Mouse (Mus musculus) hindbrain, embryonic 11.5 days (tissue): ENCODE results near the gene Opalin. TPM values are rescaled to one million over a fixed set of nuclear protein-coding genes. Genes with fewer than 3 reads are reported as not detected.
A peak's percentile ranks its signal among the peaks of the same experiment; 100 is the strongest.

Experiments used
- ATAC-seq: fragments of 200-750 bp; cut with Nextera tagmentation; 2 replicates; pipeline ENCODE4 v1.8.0; 2017; ENCODE audit warnings: mild to moderate bottlenecking, moderate TSS enrichment, moderate library complexity; ENCODE audit not compliant: low FRiP score
- DNase-seq: peaks from one replicate; pipeline ENCODE4 v3.0.0-alpha.2; 2015; ENCODE audit warnings: low spot score
- H3K27ac ChIP-seq: fragments of 300-500 bp; sonication (generic); 2 replicates; pipeline ENCODE4 v1.5.1; 2014; ENCODE audit warnings: mild to moderate bottlenecking, low read depth, low read length
- H3K27me3 ChIP-seq: fragments of 300-500 bp; sonication (generic); 2 replicates; pipeline ENCODE4 v1.6.1; 2014; ENCODE audit warnings: mild to moderate bottlenecking, low read length, moderate library complexity, mixed read lengths; ENCODE audit not compliant: control insufficient read depth, insufficient read depth
- H3K36me3 ChIP-seq: fragments of 300-500 bp; sonication (generic); 2 replicates; pipeline ENCODE4 v1.6.1; 2014; ENCODE audit warnings: mild to moderate bottlenecking, low read length, moderate library complexity, mixed read lengths; ENCODE audit not compliant: control insufficient read depth, insufficient read depth
- H3K4me1 ChIP-seq: fragments of 300-500 bp; sonication (generic); replicated peaks from 2 replicates; pipeline ENCODE4 v1.6.1; 2014; ENCODE audit warnings: low read length, mixed read lengths; ENCODE audit not compliant: control insufficient read depth, insufficient read depth
- H3K4me2 ChIP-seq: fragments of 300-500 bp; sonication (generic); replicated peaks from 2 replicates; pipeline ENCODE4 v1.6.1; 2014; ENCODE audit warnings: mild to moderate bottlenecking, low read depth, low read length
- H3K4me3 ChIP-seq: fragments of 300-500 bp; sonication (generic); 2 replicates; pipeline ENCODE4 v1.5.1; 2014; ENCODE audit warnings: low read depth, low read length
- H3K9ac ChIP-seq: fragments of 300-500 bp; sonication (generic); 2 replicates; pipeline ENCODE4 v1.6.1; 2014; ENCODE audit warnings: low read depth, low read length
- H3K9me3 ChIP-seq: fragments of 300-500 bp; sonication (generic); 2 replicates; pipeline ENCODE4 v1.6.1; 2016; ENCODE audit warnings: low read length; ENCODE audit not compliant: control insufficient read depth
- WGBS: fragments of 180-500 bp; shearing (Covaris S2); extraction: QIAGEN DNeasy Blood & Tissue Kit; methylation state at CpG from one replicate; pipeline ENCODE4 v1.1.7; 2014; 5-methylcytosine and 5-hydroxymethylcytosine counted together
- polyA plus RNA-seq: library from polyadenylated mRNA; unstranded; fragments of >200 nt; fragmentation: Nextera tagmentation; extraction: Ambion mirVana; gene quantifications from 2 replicates; pipeline ENCODE4 v1.2.1, GENCODE M21; 2014

The Opalin gene
- polyA plus RNA-seq, 1 experiment from 2014 or later, result not detected

DNA sequence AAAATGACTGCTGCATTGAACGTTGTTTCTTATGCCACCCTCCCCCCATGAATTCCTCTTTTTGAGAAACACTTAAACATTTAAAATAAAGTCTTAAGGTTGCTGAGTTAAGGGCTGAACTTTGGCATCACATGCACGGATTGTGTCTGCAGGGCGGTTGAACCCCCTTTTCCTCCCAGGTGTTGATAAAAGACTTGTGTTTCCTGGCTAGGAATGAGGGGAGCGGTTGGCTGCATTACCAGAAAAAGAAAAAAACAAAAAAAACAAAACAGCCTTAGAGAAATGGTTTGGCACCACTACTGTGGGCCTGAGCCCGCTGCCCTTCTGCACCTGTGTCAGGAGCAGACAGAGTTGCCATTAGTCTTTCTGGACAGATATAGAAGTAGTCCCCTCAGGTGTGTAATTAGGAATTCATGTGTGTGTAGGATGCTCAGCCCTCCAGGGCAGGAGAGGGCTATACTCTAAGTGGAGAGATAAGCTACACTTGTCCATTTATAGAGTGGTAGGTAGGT, 57.7 kb downstream of the Opalin start:
- no peak overlapping the region for H3K4me2 ChIP-seq
- H3K9ac ChIP-seq, result no peak overlapping the region
- no peaks in the 10 kb centered on the region for H3K36me3 ChIP-seq
- no peaks in the 10 kb centered on the region for H3K4me1 ChIP-seq
- no peaks in the 10 kb centered on the region for H3K27me3 ChIP-seq
- H3K4me3 ChIP-seq, result no peak overlapping the region
- ATAC-seq, result no peak
- no peak for DNase-seq
- H3K9me3 ChIP-seq, result no peaks in the 10 kb centered on the region
- WGBS, result 90% methylated on average over 5 of the region's 5 CpGs
- H3K27ac ChIP-seq, result no peak overlapping the region

DNA sequence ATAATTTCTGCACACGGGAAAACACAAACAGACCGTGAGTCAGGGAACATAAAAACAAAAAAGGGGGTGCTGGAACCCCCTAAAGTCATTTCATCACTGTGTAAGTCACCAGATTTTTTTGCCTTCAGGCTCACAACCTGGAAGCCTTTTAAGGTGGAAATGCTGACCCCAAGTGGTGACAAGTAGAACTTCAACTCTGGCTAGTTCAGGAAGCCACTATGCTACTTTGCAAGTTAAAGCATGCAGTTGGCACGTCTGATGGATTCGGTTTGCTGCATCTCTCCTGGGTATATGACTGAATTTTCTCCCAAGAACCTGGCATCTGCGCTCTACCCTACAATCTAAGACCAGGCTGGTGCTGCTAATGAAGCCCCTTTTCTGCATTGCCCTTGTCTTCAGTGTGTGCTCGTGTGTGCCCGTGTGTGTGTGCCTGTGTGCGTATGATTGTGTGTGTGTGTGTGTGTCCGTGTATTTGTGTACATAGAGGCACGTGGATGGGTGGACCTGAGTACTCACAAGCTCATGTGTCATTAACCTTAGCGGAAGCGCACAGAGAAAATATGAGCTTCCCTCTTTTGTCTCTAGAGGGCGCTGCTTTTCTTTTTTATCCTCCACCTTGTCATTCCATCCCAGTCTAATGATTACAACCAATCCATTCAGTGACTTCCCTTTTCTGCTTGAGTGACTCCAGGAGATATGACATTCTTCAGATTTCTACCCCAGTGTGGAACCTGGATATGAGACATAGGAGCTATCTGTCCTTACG, 60.8 kb downstream of the Opalin start:
- ATAC-seq (no peak), DNase-seq (peak; percentile 74)
- no peaks in the 10 kb centered on the region for H3K36me3 ChIP-seq
- WGBS, result 19% methylated on average over 14 of the region's 14 CpGs
- H3K27ac ChIP-seq, result no peak overlapping the region
- H3K27me3 ChIP-seq, result no peaks in the 10 kb centered on the region
- peak overlapping the region; percentile 32; the same call in 1 of the 2 replicates for H3K9ac ChIP-seq
- H3K4me3 ChIP-seq, result no peak overlapping the region
- peak overlapping the region; percentile 39 for H3K4me2 ChIP-seq
- H3K9me3 ChIP-seq, result no peaks in the 10 kb centered on the region
- no peaks in the 10 kb centered on the region for H3K4me1 ChIP-seq

DNA sequence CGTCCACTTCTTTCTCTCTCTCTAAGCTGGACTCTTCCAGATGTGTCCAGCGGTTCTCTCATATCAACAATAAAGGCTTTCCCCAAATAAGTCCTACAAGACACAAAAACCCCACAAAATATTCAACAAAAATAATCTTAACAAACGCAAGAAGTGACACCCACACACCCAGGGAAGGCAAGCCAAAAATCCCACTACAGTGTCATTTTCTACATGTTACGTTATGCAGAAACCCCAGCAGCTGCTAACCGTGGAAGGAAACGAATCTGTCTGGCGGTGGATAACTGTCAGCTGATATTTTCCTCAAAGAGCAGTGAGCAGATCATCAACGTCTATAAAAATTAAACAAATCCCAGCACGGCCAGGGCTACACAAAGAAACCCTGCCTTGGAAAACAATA, 62.9 kb downstream of the Opalin start:
- Histone ChIP-seq H3K27me3 (no peaks in the 10 kb centered on the region), H3K4me3 (no peak overlapping the region), H3K36me3 (no peaks in the 10 kb centered on the region), H3K4me1 (no peaks in the 10 kb centered on the region), H3K9me3 (no peaks in the 10 kb centered on the region), H3K4me2 (no peak overlapping the region), H3K9ac (no peak overlapping the region), H3K27ac (no peak overlapping the region)
- WGBS, result 33% methylated on average over 9 of the region's 9 CpGs
- DNase-seq (no peak), ATAC-seq (no peak)

DNA sequence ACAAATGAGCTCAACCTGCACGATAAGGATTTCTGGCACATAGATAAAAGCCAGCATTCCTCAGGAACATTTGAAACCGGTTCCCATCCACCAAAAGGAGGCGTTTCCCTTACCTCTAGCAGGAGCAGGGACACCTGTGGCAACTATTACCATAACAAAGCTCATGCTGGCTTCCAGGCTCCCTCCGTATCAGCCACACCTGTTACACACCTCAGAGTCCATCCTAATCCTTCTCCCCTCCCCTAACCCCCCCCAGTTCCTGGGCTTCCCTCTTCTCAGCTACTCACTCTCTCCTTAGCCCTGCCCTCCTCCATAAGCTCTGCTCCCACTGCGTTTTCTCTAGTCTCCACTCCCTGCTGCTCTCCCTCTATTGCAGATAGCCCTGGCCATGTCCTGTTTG, 63.3 kb downstream of the Opalin start:
- no peak overlapping the region for H3K4me2 ChIP-seq
- ATAC-seq, result no peak

More for the DNA sequence above, 63.3 kb downstream of the Opalin start:
- no peak overlapping the region for H3K9ac ChIP-seq
- no peaks in the 10 kb centered on the region for H3K4me1 ChIP-seq
- H3K27ac ChIP-seq, result no peak overlapping the region
- no peak for DNase-seq
- no peaks in the 10 kb centered on the region for H3K36me3 ChIP-seq
- whole genome bisulfite sequencing, result 7% methylated on average over 5 of the region's 5 CpGs
- H3K9me3 ChIP-seq, result no peaks in the 10 kb centered on the region
- H3K27me3 ChIP-seq, result no peaks in the 10 kb centered on the region
- no peak overlapping the region for H3K4me3 ChIP-seq

Other genes starting within 250 kb of the Opalin start
- gene Ccnj, start 245.8 kb downstream of the Opalin start, polyA plus RNA-seq, result 30.9 and 40.8 TPM in 2 replicates
- gene Zfp518a, start 182.4 kb downstream of the Opalin start, polyA plus RNA-seq, result 14.6 and 15.4 TPM in 2 replicates
- 0.33 and 0.36 TPM in 2 replicates for gene Blnk, start 82.6 kb downstream of the Opalin start, polyA plus RNA-seq
- gene Dntt, start 47.8 kb downstream of the Opalin start, polyA plus RNA-seq, result 0.10 TPM in 1 of 2 replicates, not detected in the other
- gene Tll2, start 129.7 kb upstream of the Opalin start, polyA plus RNA-seq, result 0.63 and 0.76 TPM in 2 replicates
- gene Tm9sf3, start 186.9 kb upstream of the Opalin start, polyA plus RNA-seq, result 108 and 151 TPM in 2 replicates